Mouse (Mus musculus): ENCODE data around the gene Ncl. TPM values are rescaled to one million over a fixed set of nuclear protein-coding genes. Genes with fewer than 3 reads are reported as not detected.

The Ncl gene
- total and polyA plus RNA-seq, 2 experiments from 2014 or later, result 31.7 to 174 TPM

- H3K27ac ChIP-seq (ENCODE audit: low read depth), result no peak overlapping the region
Measured at GRCm38 (mm10) chr1:86400096-86400754, 41.0 kb upstream of the Ncl start.

GRCm38 (mm10) chr1:86399322-86399721 is 40.1 kb upstream of the Ncl start:
- TF ChIP-seq EP300 (IDR thresholded peaks at IDR 0.05; ENCODE audit: low read depth), result no peak
- TF ChIP-seq CTCF (IDR thresholded peaks at IDR 0.05; ENCODE audit: low read depth), result no peak
- WGBS, result 89% methylated on average over 2 of the region's 3 CpGs

More at GRCm38 (mm10) chr1:86400096-86400754, 41.0 kb upstream of the Ncl start:
- no peaks in the 10 kb centered on the region for H3K27me3 ChIP-seq (ENCODE audit: control insufficient read depth, insufficient read depth, low read length)
- H3K4me1 ChIP-seq (ENCODE audit: control insufficient read depth, insufficient read depth), result no peaks in the 10 kb centered on the region; the same call in 1 of the 2 replicates
- DNase-seq (ENCODE audit: low spot score) (no peak), ATAC-seq (ENCODE audit: insufficient read depth, low read depth) (no peak)
- no peak overlapping the region for H3K4me3 ChIP-seq (ENCODE audit: low read depth, low read length)
- TF ChIP-seq EP300 (IDR thresholded peaks at IDR 0.05; ENCODE audit: low read depth) (no peak), CTCF (IDR thresholded peaks at IDR 0.05; ENCODE audit: low read depth) (no peak)
- H3K9me3 ChIP-seq (replicated peaks; ENCODE audit: control insufficient read depth, low read length), result no peaks in the 10 kb centered on the region
- WGBS, result 48% methylated on average over 8 of the region's 8 CpGs
- H3K4me2 ChIP-seq (ENCODE audit: low read depth, low read length), result no peak overlapping the region
- no peaks in the 10 kb centered on the region for H3K36me3 ChIP-seq (replicated peaks; ENCODE audit: control insufficient read depth, insufficient read depth, low read length)
- no peak overlapping the region for H3K9ac ChIP-seq (replicated peaks; ENCODE audit: low read depth, low read length)

GRCm38 (mm10) chr1:86398222-86398621 is 39.0 kb upstream of the Ncl start:
- no peaks in the 10 kb centered on the region; the same call in 1 of the 2 replicates for H3K4me1 ChIP-seq (ENCODE audit: control insufficient read depth, insufficient read depth)
- WGBS, result 44% methylated on average over 7 of the region's 7 CpGs

More at GRCm38 (mm10) chr1:86399322-86399721, 40.1 kb upstream of the Ncl start:
- ATAC-seq (ENCODE audit: insufficient read depth, low read depth), result no peak
- Histone ChIP-seq H3K9ac (replicated peaks; ENCODE audit: low read depth, low read length) (no peak overlapping the region), H3K27ac (ENCODE audit: low read depth) (no peak overlapping the region), H3K9me3 (replicated peaks; ENCODE audit: control insufficient read depth, low read length) (no peaks in the 10 kb centered on the region), H3K4me1 (ENCODE audit: control insufficient read depth, insufficient read depth) (no peaks in the 10 kb centered on the region; the same call in 1 of the 2 replicates), H3K4me2 (ENCODE audit: low read depth, low read length) (no peak overlapping the region), H3K27me3 (ENCODE audit: control insufficient read depth, insufficient read depth, low read length) (no peaks in the 10 kb centered on the region), H3K4me3 (ENCODE audit: low read depth, low read length) (no peak overlapping the region), H3K36me3 (replicated peaks; ENCODE audit: control insufficient read depth, insufficient read depth, low read length) (no peaks in the 10 kb centered on the region)
- no peak for DNase-seq (ENCODE audit: low spot score)

GRCm38 (mm10) chr1:86397621-86398020 is 38.4 kb upstream of the Ncl start:
- ATAC-seq (ENCODE audit: insufficient read depth, low read depth) (no peak), DNase-seq (ENCODE audit: low spot score) (no peak)
- no peaks in the 10 kb centered on the region for H3K27me3 ChIP-seq (ENCODE audit: control insufficient read depth, insufficient read depth, low read length)
- 78% methylated on average over 8 of the region's 8 CpGs for WGBS
- H3K9me3 ChIP-seq (replicated peaks; ENCODE audit: control insufficient read depth, low read length), result no peaks in the 10 kb centered on the region
- no peaks in the 10 kb centered on the region; the same call in 1 of the 2 replicates for H3K4me1 ChIP-seq (ENCODE audit: control insufficient read depth, insufficient read depth)
- H3K36me3 ChIP-seq (replicated peaks; ENCODE audit: control insufficient read depth, insufficient read depth, low read length), result no peaks in the 10 kb centered on the region
- H3K4me2 ChIP-seq (ENCODE audit: low read depth, low read length), result no peak overlapping the region
- H3K4me3 ChIP-seq (ENCODE audit: low read depth, low read length), result no peak overlapping the region
- TF ChIP-seq EP300 (IDR thresholded peaks at IDR 0.05; ENCODE audit: low read depth) (no peak), CTCF (IDR thresholded peaks at IDR 0.05; ENCODE audit: low read depth) (no peak)
- no peak overlapping the region for H3K27ac ChIP-seq (ENCODE audit: low read depth)
- no peak overlapping the region for H3K9ac ChIP-seq (replicated peaks; ENCODE audit: low read depth, low read length)

More at GRCm38 (mm10) chr1:86398222-86398621, 39.0 kb upstream of the Ncl start:
- no peak overlapping the region for H3K9ac ChIP-seq (replicated peaks; ENCODE audit: low read depth, low read length)
- DNase-seq (ENCODE audit: low spot score) (no peak), ATAC-seq (ENCODE audit: insufficient read depth, low read depth) (no peak)
- H3K36me3 ChIP-seq (replicated peaks; ENCODE audit: control insufficient read depth, insufficient read depth, low read length), result no peaks in the 10 kb centered on the region
- no peaks in the 10 kb centered on the region for H3K27me3 ChIP-seq (ENCODE audit: control insufficient read depth, insufficient read depth, low read length)
- no peak overlapping the region for H3K4me2 ChIP-seq (ENCODE audit: low read depth, low read length)
- H3K4me3 ChIP-seq (ENCODE audit: low read depth, low read length), result no peak overlapping the region
- TF ChIP-seq CTCF (IDR thresholded peaks at IDR 0.05; ENCODE audit: low read depth) (no peak), EP300 (IDR thresholded peaks at IDR 0.05; ENCODE audit: low read depth) (no peak)
- no peak overlapping the region for H3K27ac ChIP-seq (ENCODE audit: low read depth)
- no peaks in the 10 kb centered on the region for H3K9me3 ChIP-seq (replicated peaks; ENCODE audit: control insufficient read depth, low read length)

- 73% methylated on average over 7 of the region's 7 CpGs for WGBS
- no peak for TF ChIP-seq EP300 (IDR thresholded peaks at IDR 0.05; ENCODE audit: low read depth)
- TF ChIP-seq CTCF (IDR thresholded peaks at IDR 0.05; ENCODE audit: low read depth), result no peak
- no peak for ATAC-seq (ENCODE audit: insufficient read depth, low read depth)
- H3K4me3 ChIP-seq (ENCODE audit: low read depth, low read length), result no peak overlapping the region
- H3K36me3 ChIP-seq (replicated peaks; ENCODE audit: control insufficient read depth, insufficient read depth, low read length), result no peaks in the 10 kb centered on the region
- H3K9me3 ChIP-seq (replicated peaks; ENCODE audit: control insufficient read depth, low read length), result no peaks in the 10 kb centered on the region
- H3K4me1 ChIP-seq (ENCODE audit: control insufficient read depth, insufficient read depth), result no peaks in the 10 kb centered on the region; the same call in 1 of the 2 replicates
- DNase-seq (ENCODE audit: low spot score), result no peak
- no peaks in the 10 kb centered on the region for H3K27me3 ChIP-seq (ENCODE audit: control insufficient read depth, insufficient read depth, low read length)
- H3K27ac ChIP-seq (ENCODE audit: low read depth), result no peak overlapping the region
- no peak overlapping the region for H3K4me2 ChIP-seq (ENCODE audit: low read depth, low read length)
- H3K9ac ChIP-seq (replicated peaks; ENCODE audit: low read depth, low read length), result no peak overlapping the region
Measured at GRCm38 (mm10) chr1:86395897-86396296, 36.7 kb upstream of the Ncl start.

- no peak for TF ChIP-seq EP300 (IDR thresholded peaks at IDR 0.05; ENCODE audit: low read depth)
- TF ChIP-seq CTCF (IDR thresholded peaks at IDR 0.05; ENCODE audit: low read depth), result no peak
- DNase-seq (ENCODE audit: low spot score) (no peak), ATAC-seq (ENCODE audit: insufficient read depth, low read depth) (no peak)
- no peaks in the 10 kb centered on the region for H3K36me3 ChIP-seq (replicated peaks; ENCODE audit: control insufficient read depth, insufficient read depth, low read length)
- H3K4me2 ChIP-seq (ENCODE audit: low read depth, low read length), result no peak overlapping the region
- H3K9me3 ChIP-seq (replicated peaks; ENCODE audit: control insufficient read depth, low read length), result no peaks in the 10 kb centered on the region
- no peak overlapping the region for H3K27ac ChIP-seq (ENCODE audit: low read depth)
- no peaks in the 10 kb centered on the region for H3K4me1 ChIP-seq (ENCODE audit: control insufficient read depth, insufficient read depth)
- no peak overlapping the region for H3K9ac ChIP-seq (replicated peaks; ENCODE audit: low read depth, low read length)
- H3K27me3 ChIP-seq (ENCODE audit: control insufficient read depth, insufficient read depth, low read length), result no peaks in the 10 kb centered on the region
- 69% methylated on average over 3 of the region's 3 CpGs for WGBS
- H3K4me3 ChIP-seq (ENCODE audit: low read depth, low read length), result no peak overlapping the region
Measured at GRCm38 (mm10) chr1:86394246-86394645, 35.0 kb upstream of the Ncl start.

All from heart, postnatal 0 days (tissue).